Mouse (Mus musculus): ENCODE measurements around the gene Cd2.

DNA sequence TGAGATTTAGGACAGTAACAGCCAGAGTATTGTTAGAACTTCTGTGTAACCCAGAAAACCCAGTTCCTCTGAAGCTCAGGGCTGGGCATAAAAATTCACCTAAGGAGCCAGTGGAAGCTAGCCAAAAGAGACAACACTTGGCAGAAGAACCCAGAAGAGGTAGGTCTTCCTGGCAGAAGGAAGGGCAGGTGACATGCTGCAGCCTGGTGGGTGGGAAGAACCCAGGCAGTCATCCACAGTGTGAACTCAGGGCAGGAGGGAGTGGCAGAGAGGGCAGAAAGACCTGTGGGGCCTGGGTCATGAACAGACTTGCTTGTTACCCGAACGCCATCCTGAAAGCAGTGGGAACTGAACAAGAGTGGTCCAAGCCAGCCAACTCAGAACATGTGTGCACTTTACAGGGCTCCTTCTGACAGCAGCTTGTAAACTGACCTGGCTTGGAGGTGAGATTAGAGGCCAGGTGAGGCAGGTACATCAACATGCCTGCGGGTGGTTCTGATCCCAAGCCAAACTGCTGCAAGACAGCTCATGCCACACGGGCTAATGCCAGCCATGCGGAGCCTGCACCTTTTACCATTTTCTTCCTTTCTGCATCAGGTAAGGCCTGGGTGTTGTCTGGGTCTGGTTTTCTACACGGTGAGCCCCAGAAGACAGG lies 30.9 kb upstream of the Cd2 start:
- TF ChIP-seq CTCF (IDR thresholded peaks at IDR 0.05; ENCODE audit: control insufficient read depth, insufficient read depth, low read length) = no peak
- no peak for TF ChIP-seq POLR2A (IDR thresholded peaks at IDR 0.05; ENCODE audit: borderline replicate concordance, control insufficient read depth, low read depth, low read length)

Measured in bone marrow, adult 2 months (tissue).